Mouse (Mus musculus) erythroblast, embryonic 14.5 days (primary cell): ENCODE results near the gene Fign.

Source experiments
- GATA1 ChIP-seq: IDR thresholded peaks from 2 replicates; pipeline ENCODE4 v1.6.1; 2012; ENCODE audit warnings: low read length, inconsistent platforms, mixed read lengths
- TAL1 ChIP-seq: IDR thresholded peaks from 3 replicates; pipeline ENCODE4 v1.6.1; 2012; ENCODE audit warnings: low read length, inconsistent platforms, mixed read lengths

GRCm38 (mm10) chr2:64069950-64070695, 27.7 kb downstream of the Fign start:
- TF ChIP-seq GATA1, result no peak
- TF ChIP-seq TAL1, result no peak
